Comparison of ENCODE assay signal across 21 mouse cellular contexts in the genomic region with DNA sequence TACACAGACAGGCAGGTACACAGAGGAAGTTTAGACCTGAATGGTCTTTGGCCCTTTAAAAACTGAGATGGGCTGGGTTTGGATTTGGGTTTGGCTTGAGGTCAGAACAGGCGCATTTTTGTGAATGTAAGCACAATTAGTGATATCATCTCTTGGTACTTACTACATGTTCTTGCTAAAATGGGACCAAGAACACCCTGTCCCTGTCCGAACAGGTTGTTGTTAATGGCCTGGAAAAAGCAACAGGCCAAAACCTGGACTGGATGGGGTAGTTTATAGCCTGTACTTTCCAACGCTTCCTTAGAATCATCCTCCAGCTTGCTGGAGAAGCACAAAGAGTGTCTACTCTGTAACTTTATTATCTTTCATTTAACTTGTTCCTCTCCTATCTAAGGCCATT.
DNase-seq lines count a peak whose midpoint lies in the region; ATAC-seq and TF ChIP-seq lines count a peak whose summit lies in the region.
"Had no signal": no experiment of that assay in that cellular context is flagged by ENCODE, and none has a peak within 500 bp of the region (broad histone marks: within the 10 kb centered on the region; RNA-seq: fewer than 3 reads in every experiment).

No protein-coding gene starts in this region.

- H3K4me2 ChIP-seq in kidney, embryonic 14.5 days (replicated peaks; ENCODE audit: low read depth, low read length), result no peak overlapping the region
- H3K4me2 ChIP-seq: heart, embryonic 13.5 days; hindbrain, embryonic 13.5 days had no signal

- TF ChIP-seq POLR2A in kidney, adult 2 months (IDR thresholded peaks at IDR 0.05; ENCODE audit: low read depth, low read length), result no peak

- DNase-seq in gastrocnemius, adult 2 months, result peak; percentile 43
- DNase-seq in gastrocnemius, postnatal 14 days, result no peak
- peak; percentile 18 for DNase-seq in kidney, adult 2 months
- DNase-seq in testis, postnatal 14 days (ENCODE audit: low spot score), result peak; percentile 67
- DNase-seq in testis, postnatal 10 days (ENCODE audit: low spot score), result no peak
- DNase-seq in limb, embryonic 10.5 days (ENCODE audit: low spot score), result peak; percentile 13
- DNase-seq in neural tube, embryonic 10.5 days (ENCODE audit: extremely low spot score, low spot score), result no peak
- DNase-seq: adrenal gland, postnatal 36 days; cerebellum, adult 2 months; cerebellum, postnatal 10 days; gastrocnemius, postnatal 36 days had no signal

- peak overlapping the region; percentile 57; the same call in 1 of the 2 replicates for H3K27ac ChIP-seq in gastrocnemius, adult 2 months
- no peak overlapping the region for H3K27ac ChIP-seq in kidney, adult 2 months (ENCODE audit: insufficient read depth, low read depth, low read length)
- H3K27ac ChIP-seq in kidney, embryonic 14.5 days (ENCODE audit: low read depth, low read length), result no peak overlapping the region
- no peak overlapping the region for H3K27ac ChIP-seq in limb, embryonic 10.5 days
- H3K27ac ChIP-seq: embryonic facial prominence, embryonic 10.5 days; forebrain, embryonic 10.5 days; heart, embryonic 13.5 days; hindbrain, embryonic 13.5 days; hindbrain, postnatal 0 days had no signal

- 51% methylated on average over 3 of the region's 3 CpGs for WGBS in kidney, adult 2 months
- 72% methylated on average over 3 of the region's 3 CpGs for WGBS in kidney, embryonic 14.5 days
- 86% methylated on average over 3 of the region's 3 CpGs for WGBS in limb, embryonic 10.5 days

- ATAC-seq in kidney, embryonic 14.5 days (ENCODE audit: low FRiP score, low TSS enrichment), result no peak
- ATAC-seq: activated CD4-positive, CD25-positive, alpha-beta regulatory T cell, adult 4 months; forebrain, embryonic 14.5 days; hindbrain, postnatal 0 days; Patski had no signal

- H3K36me3 ChIP-seq in kidney, adult 2 months (ENCODE audit: control insufficient read depth, insufficient read depth, low read length), result no peaks in the 10 kb centered on the region
- no peaks in the 10 kb centered on the region for H3K36me3 ChIP-seq in kidney, embryonic 14.5 days (ENCODE audit: control insufficient read depth, insufficient read depth, low read length)
- H3K36me3 ChIP-seq in limb, embryonic 10.5 days, result no peaks in the 10 kb centered on the region
- H3K36me3 ChIP-seq: embryonic facial prominence, embryonic 10.5 days; forebrain, embryonic 10.5 days; heart, embryonic 13.5 days; hindbrain, embryonic 13.5 days had no signal

- peaks cover 4% of the 10 kb centered on the region; the same call in 1 of the 2 replicates for H3K4me1 ChIP-seq in kidney, adult 2 months (ENCODE audit: control insufficient read depth, insufficient read depth, low read length)
- no peaks in the 10 kb centered on the region for H3K4me1 ChIP-seq in kidney, embryonic 14.5 days (ENCODE audit: control insufficient read depth, insufficient read depth, low read length)
- H3K4me1 ChIP-seq in limb, embryonic 10.5 days, result peaks cover 8% of the 10 kb centered on the region; the same call in 1 of the 2 replicates
- H3K4me1 ChIP-seq: embryonic facial prominence, embryonic 10.5 days; forebrain, embryonic 10.5 days; heart, embryonic 13.5 days; hindbrain, embryonic 13.5 days had no signal

- H3K27me3 ChIP-seq in kidney, adult 2 months (replicated peaks; ENCODE audit: control insufficient read depth, insufficient read depth, low read length), result no peaks in the 10 kb centered on the region
- H3K27me3 ChIP-seq in kidney, embryonic 14.5 days (ENCODE audit: control insufficient read depth, insufficient read depth, low read length), result no peaks in the 10 kb centered on the region
- no peaks in the 10 kb centered on the region for H3K27me3 ChIP-seq in limb, embryonic 10.5 days (ENCODE audit: low read depth, poor library complexity, severe bottlenecking)
- H3K27me3 ChIP-seq: CH12.LX; heart, embryonic 13.5 days; hindbrain, embryonic 13.5 days; Patski had no signal

- H3K4me3 ChIP-seq in gastrocnemius, adult 2 months, result no peak overlapping the region
- no peak overlapping the region for H3K4me3 ChIP-seq in kidney, adult 2 months (ENCODE audit: insufficient read depth, low read depth, low read length)
- H3K4me3 ChIP-seq in kidney, embryonic 14.5 days (ENCODE audit: low read length), result no peak overlapping the region
- H3K4me3 ChIP-seq in limb, embryonic 10.5 days, result no peak overlapping the region
- H3K4me3 ChIP-seq: embryonic facial prominence, embryonic 10.5 days; forebrain, embryonic 10.5 days; heart, embryonic 13.5 days; hindbrain, embryonic 13.5 days had no signal

- TF ChIP-seq CTCF in gastrocnemius, adult 2 months (IDR thresholded peaks at IDR 0.05), result no peak
- no peak for TF ChIP-seq CTCF in kidney, adult 2 months (conservative IDR thresholded peaks at IDR 0.05; ENCODE audit: insufficient read depth, insufficient read length, low read depth, low read length)

- no peaks in the 10 kb centered on the region for H3K9me3 ChIP-seq in kidney, embryonic 14.5 days (ENCODE audit: control insufficient read depth, low read length)
- no peaks in the 10 kb centered on the region for H3K9me3 ChIP-seq in limb, embryonic 10.5 days (replicated peaks)
- H3K9me3 ChIP-seq: embryonic facial prominence, embryonic 10.5 days; forebrain, embryonic 10.5 days; heart, embryonic 13.5 days; hindbrain, embryonic 13.5 days had no signal

- intact Hi-C loops in gastrocnemius, adult 2 months (cut with DNase I), result no loop called here
- intact Hi-C loops in gastrocnemius, postnatal 14 days (cut with DNase I; ENCODE audit: low total_unique reads), result no loop called here

- no peak overlapping the region for H3K9ac ChIP-seq in kidney, embryonic 14.5 days (ENCODE audit: low read depth, low read length)
- H3K9ac ChIP-seq: heart, embryonic 13.5 days; hindbrain, embryonic 13.5 days had no signal

Comparison
In these comparisons a context has a peak if more than half of its experiments do, and no peak if none do; other contexts are left out.
1. DNase-seq: peak in gastrocnemius, adult 2 months (single experiment), kidney, adult 2 months (single experiment), testis, postnatal 14 days (single experiment) and limb, embryonic 10.5 days (single experiment); none in gastrocnemius, postnatal 14 days (single experiment), testis, postnatal 10 days (single experiment) and neural tube, embryonic 10.5 days (single experiment).